Mouse (Mus musculus) spleen, postnatal 10 days (tissue): ENCODE results near the gene Maats1.

Experiments
- DNase-seq, 2 experiments: peaks; one replicate each; pipeline ENCODE4 v3.0.0; 2021 to 2022; ENCODE audit warnings: low spot score in 2 of 2

Maats1 gene

DNA sequence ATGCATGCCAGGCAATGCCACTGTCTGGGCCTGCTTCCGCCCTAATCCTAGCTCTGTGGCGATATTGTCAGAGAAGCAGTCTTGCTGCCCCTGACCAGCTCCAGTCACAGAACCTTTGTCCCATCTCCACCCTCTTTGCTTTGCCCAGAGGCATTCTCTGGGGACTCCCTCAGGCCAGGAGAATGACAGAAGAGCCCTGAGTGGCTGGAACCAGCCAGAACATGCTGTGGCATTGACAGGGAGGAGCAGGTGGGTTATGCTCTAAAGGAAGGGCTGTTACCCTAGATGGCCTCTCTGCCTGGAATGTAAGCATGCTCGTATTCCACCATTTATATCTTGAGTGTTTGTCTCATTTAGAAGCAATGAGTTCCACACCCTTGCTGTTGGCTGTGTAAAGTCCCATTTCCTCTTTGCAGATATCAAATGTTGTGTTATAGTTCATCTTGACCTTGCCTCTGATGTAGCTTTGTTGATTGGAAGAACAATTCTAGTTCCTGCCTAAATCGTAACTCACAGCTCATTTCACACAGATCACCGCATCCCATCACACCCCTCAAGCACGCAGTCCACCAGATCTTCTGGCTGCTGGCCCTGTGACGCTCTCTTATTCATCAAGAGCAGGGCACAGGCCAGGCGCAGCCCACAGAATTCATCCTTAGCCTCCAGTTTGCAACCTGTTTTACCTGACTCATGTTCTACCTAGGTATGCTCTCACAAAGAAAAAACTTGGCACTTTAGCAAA lies 28.9 kb upstream of the Maats1 start:
- DNase-seq: no peak

DNA sequence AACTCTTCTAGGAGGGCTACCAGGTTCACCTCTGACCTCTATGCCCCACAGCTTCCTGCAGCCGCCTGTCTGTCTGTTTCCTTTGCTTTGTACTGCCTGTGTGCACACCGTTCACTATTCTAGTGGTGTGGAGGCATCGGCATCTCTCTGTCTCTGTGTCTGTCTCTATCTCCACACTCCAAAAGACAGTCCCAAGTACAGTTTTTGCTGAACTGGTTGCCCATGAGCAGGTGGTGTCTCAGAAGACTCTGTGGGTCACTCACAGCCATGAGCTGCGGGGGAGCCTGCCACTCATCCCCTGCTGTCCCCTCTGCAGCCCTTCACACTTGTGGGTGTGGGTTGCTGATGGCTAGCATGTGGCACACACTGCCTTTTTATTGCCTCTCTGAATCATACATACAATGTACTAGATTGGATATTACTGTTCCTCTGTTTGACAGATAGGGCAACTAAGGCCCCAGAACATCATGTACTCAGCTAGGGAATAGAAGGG lies 28.1 kb upstream of the Maats1 start:
- no peak for DNase-seq

DNA sequence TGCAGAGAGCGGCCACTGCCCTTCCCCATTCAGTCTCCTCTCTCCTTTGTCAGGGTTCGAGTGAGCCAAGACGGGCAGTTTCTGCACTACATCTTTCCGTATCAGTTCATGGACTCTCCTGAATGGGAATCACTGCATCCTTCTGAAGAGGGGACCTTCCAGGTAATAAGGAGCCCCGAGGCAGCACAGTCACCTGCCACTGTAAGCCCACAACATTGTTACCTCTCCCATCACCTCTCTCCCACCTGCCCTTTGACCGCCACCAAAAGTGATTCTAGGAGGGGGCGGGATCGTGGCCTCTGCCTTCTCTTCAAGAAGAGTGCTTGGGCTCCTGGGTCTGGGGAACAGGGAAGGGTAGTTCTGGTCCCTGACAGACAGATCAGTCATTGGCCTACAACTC lies 27.5 kb upstream of the Maats1 start:
- DNase-seq: no peak

DNA sequence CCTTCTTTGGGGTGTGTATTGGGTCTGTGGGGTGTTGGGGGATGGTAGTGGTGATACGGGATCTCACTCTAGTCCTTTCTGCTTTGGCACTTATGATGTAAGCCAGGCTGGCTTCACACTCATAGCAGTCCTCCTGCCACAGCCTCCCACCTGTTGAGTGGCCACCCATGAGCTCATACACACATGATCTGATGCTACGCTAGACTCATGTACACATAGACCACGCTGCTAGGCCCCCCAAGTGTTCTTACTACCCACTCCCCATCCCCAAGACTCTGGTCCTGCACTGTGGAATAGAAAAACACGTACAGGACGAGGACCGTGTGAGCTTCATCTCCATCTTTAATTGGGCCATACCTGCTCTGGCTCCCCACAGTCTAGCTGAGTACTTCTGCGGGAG lies 27.1 kb upstream of the Maats1 start:
- no peak for DNase-seq

DNA sequence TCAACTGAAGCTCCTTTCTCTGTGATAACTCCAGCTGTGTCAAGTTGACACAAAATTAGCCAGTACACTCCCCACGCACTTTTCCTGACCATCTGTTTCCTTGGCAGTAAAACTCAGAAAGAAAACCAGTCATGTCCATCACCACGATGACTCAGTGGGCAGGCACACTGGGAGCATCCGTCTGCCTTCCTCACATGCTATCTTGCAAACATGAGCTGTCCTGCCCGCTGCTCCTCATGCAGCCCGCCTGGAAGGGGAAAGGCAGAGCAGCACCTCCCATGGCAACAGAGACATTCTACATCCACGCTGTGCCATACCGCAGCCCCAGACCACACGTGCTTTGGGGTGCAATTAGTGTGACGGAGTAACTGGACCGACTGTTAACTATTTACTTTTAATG lies 26.4 kb upstream of the Maats1 start:
- DNase-seq: no peak

DNA sequence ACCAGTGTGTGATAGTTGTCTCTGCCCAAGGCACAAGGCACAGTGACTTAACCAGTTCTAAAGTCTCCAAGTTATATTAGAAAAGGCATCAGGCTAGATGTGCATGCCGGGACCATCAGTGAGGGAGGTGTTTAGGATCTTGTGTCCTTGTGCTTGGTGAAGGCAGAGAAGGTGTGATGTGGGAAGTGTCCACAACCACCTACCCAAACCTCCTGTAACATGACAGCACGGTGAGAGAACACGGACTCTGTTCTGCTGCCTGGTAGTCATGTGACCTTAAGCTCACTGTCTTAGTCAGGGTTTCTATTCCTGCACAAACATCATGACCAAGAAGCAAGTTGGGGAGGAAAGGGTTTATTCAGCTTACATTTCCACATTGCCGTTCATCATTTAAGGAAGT lies 24.3 kb upstream of the Maats1 start:
- DNase-seq: no peak

DNA sequence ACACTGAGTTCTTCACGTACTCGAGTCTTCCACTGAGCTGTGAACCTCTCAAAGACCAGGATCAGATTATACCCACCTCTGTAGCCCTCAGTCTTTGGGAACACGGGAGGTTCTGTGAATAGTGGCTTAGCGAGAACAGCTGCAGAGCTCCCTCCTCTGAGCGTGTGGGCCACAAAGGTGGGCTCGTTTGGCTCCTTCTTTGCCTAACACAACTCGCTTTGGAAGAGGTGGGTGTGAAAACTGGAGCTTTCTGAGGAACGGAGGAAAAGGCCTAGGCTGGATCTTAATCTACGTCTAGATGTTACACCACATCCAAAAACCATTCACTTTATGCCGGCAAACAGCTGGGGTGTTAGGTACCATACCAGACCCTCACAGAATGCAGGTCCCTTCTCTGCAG lies 23.4 kb upstream of the Maats1 start:
- DNase-seq: no peak

DNA sequence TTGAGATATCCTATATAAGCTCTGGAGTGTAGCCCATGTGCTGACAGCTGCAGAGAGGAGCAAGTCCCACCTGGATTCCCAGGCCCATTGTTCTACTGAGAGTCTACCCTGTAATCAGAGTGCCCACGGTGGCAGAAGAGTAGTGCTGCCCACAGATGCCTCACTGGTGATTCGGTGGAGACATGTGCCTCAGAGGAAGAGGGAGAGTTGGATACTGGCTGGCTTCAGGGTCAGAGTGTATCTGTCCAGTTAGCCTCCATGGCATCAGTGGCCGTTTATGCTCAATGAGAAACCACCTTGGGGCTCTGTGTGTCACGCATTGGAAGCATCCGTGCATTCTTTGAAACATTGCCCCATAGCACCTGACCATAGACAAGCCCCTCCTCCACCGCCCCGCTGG lies 21.7 kb upstream of the Maats1 start:
- no peak for DNase-seq

DNA sequence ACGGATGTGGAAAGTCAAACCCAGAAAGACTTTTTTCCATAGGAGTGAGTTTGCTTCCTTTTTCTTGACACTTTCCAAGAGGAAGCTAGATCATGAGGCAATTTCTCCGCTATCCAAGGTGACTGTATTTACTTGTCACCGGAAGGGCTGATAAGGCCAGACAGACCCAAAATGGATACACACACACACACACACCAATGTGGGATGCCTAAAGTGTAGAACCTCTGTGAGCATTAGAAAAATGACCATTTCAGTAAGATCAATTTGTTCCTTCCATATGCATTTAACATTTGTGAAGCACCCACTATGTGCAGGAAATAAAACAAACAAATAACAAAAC lies 21.3 kb upstream of the Maats1 start:
- DNase-seq: no peak

DNA sequence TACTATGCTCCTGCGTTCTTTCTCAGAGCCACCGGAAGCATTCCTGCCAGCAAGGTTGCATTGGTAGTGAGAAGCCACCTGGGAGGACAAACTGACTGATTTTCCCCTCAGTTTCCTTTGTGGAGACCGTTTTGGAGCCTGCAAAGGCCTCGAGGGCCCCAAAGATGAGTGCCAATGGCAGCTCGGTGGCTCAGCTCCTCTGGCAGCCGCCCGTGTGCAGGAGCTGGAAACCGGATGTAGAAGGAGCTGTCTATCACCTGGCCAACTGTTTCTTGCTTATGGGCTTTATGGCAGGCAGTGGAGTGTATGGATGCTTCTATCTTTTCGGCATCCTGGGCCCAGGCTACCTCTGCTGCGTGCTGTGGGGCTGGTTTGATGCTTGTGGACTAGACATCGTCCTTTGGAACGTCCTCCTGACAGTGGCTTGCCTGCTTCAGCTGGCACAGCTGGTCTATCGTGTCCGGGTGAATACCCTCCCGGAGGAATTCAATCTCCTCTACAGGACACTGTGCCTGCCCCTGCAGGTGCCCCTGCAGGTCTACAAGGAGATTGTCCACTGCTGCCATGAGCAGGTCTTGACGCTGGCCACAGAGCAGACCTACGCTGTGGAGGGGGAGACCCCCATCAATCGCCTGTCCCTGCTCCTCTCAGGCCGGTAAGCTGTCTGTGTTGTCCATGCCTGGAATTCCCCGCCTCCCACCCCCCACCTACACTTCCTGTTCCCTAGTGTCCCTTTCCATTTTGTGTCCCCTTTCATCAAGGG lies 20.7 kb upstream of the Maats1 start:
- no peak for DNase-seq

DNA sequence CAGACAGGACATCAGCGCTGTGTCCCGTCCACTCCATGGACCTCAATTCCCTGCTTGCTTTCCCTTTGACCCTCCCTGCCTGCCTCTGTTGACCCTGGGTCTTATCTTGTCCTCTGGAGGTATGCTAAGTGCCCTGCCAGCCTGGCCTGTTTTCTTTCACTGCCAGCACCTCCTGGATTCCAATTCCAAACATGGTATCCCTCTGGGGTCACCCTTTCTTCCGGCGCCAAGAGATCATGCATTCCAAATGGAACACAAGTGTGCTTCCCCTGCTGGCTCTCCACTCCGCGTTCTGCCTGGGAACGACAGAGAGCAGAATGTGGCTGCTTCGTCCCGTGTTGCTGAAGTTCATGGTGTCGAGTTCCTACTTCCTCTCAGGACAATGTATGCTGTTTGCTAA lies 20.0 kb upstream of the Maats1 start, which contains the start of gene Popdc2:
Gene Popdc2, plus strand, starts transcription at position 277 of the 400 bp plus-strand sequence.
- no peak for DNase-seq

DNA sequence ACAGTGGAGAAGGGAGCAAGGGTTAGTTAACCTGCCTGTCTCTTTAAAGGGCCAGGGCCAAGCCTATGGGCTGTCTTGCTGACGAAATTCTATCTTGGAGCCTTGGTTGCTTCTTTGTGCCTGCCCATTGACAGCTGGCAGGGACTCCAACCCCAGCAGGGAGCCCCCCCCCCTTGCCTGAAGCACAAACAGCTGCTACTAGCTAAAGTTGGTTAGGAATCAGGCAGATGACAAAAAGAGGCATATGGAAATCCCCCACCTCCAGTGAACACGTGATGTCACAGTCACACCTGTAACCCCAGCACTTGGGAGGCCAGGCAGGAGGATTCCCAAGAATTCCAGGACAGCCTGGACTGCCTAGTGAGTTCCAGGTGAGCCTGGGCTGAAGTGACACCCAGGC lies 18.4 kb upstream of the Maats1 start:
- DNase-seq: no peak

DNA sequence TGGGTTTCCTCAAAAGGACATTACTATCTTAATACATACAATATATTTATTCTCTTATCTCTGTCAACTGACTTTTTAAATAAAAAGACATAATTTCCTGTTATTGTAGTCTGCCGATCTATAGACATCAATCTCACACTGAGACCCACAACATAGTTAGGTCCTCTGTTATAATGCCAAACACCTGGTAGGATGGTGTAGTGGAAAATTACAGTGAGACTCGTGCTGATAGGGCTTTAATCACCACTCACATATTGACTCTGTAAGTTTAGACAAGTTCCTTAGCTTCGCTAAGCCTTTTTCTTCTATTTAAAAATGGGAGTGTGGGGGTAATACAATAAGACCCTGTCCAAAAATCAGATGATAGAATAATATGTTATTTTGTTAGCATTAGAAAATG lies 17.9 kb upstream of the Maats1 start:
- no peak for DNase-seq

DNA sequence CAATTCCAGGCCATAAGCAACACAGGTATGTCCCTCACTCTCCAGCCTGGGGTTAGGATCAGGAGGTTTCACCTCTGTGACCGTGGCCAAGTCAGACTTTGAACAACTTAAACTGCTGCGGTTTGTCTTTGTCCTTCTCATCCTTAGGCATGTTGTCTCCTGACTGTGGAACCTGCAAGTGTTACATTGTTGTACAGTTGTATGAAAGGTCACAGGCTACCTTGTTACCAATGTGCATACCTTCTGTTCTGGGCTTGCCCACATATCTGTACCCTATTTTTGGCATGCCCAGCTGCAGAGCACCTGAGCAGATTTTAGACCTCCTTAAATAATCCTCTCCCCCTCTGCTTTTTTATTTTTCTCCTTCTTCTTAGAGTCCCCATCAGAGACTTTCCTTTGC lies 17.3 kb upstream of the Maats1 start:
- no peak for DNase-seq

DNA sequence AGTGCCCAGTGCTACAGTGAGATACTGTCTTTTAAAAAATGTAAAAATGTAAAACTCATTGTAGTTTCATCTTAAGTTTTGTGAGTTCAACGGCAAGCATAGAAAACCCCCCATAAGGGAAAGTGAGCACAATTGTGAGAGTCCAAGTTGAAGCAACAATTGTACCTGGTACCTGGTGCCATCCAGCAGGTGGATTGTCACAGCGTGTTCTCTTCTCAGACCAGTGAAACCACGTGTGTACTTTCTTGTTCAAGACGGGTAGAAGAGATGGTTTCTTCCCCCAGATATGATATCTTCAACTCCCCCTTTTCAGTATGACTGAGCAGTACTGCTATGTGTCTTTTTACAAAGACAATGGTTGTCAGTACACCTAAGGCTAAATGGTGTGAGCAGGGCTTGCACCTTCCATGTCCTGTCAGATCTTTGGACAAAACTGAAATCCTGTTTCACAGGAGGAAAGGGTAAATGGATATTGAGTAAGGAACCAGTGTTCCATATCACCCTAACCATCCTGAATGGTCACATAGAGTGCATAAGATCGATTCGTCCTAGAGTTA lies 16.4 kb upstream of the Maats1 start:
- DNase-seq: no peak

DNA sequence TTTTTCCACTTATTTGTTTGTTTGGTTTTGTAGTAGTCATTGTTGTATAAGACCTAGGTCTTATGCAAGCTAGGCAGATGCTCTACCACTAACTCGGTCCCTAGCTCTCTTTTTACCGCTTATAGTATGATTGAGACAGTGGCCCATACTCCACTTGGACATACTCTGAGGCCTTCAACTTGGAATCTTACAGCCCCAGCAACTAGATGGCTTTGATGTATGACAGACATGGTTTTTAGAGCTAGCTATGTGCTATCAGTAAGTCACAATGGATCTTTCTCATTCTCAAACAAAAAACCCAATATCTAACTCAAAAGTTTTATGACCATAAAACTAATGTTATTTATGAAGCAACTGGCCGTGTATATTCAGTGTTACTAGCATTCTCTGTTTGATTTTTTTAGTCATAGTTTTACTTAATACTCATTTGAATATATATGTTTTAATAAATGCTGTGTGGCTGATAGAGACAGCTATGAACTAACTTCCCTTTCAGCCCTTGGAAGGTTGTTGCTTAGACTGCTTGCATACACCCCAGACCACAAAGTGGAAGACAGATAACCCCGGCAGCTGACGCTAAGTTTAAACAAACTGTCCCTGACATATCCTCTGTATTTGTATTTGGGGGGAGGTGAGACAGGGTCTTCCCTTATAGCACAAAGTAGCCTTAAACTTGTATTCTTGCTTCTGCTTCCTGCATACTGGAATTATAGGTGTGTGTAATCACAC lies 12.4 kb upstream of the Maats1 start:
- no peak for DNase-seq

DNA sequence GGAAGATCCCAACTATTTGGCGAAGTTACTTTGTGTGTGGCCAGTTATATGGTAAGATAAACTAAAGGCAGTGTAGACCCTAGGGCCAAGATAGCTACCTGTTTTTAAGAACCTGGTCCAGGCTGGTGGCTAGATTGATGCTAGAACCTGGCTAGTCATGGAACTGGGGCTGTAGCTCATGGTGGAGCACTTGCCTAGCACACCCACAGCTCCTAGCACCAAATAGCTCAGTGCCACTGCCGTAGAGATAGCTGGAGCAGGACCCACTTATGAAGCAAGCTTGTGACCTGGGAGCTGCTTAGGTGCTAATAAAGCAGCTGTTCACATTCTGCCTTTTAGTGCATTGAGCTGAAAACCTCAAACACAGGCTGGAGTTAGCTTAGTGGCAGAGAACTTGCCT lies 11.7 kb upstream of the Maats1 start:
- DNase-seq: no peak

DNA sequence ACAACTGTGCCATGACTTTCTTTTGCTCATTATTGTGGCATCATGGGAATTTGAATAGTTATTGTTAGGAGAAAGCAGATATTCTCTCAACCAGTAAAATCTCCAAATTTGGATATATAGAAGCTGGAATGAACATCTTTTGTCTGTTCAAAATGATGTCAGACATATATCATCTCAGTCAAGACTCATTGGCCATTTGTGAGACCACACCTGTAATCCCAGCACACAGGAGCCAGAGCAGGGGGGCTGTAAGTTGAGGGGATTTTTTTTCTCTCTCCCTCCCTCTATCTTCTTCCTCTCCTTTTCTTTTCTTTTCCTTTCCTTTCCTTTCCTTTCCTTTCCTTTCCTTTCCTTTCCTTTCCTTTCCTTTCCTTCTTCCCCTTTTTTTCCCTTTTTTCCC lies 10.9 kb upstream of the Maats1 start:
- DNase-seq: no peak

DNA sequence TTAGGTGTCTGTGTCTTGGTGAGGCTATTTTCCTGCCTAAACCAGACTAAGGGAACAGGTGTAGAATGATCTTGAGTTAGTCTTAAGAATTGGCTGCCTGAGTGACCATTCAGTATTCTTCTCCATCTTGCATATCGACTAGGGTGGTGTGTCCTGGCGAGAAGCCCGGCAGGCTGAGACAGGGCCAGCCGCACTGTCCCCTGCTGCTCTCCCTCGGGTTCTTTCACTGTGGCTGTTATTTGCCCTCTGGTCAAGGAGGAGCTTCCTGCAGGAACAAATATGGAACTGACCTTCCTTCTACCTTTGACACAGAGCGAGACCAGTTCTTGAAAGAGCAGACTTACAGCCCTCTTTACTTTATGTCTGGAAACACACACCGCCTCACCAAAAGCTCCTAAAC lies 10.1 kb upstream of the Maats1 start:
- DNase-seq: no peak

DNA sequence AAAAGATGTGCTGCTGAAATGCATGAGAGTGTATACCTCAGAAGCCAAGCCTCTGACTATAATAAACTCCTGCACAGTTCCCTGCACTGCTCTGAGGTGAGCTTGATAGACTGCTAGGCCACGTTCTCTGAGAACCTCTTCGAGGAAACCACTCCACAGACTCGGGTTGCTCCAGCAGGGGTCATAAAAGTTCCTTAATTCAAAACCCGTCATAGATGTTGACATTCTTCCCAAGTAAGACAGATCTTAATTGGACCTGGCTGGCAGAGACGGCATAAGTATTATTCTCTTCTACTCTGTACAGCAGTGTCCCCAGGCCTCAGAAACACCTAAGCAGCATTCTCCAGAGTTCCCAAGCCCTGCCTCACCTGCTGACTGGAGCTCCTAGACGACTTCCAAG lies 9.0 kb upstream of the Maats1 start:
- no peak for DNase-seq

DNA sequence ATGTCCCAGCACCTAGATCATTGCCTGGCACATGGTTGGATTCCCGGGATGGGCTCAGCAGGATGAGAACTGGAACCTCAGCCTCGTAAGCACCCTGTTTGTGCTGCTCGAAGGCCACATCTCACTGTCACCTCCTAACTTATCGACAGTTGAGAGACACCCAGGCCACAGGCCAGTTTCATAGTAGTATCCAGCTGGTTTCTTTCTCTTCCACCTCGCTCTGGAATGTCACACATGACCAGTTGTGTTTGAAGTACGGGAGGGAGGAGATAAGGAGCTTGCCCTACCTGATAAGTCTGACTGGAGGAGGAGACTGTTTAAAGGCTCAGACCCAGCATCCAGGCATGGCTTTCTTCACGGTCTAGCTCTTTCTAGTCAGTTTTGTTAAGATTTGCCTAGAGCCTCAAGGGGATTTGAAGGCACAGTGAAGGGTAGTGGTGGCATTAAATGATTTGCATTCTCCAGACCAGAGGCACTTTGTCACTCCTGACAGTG lies 8.5 kb upstream of the Maats1 start:
- no peak for DNase-seq

DNA sequence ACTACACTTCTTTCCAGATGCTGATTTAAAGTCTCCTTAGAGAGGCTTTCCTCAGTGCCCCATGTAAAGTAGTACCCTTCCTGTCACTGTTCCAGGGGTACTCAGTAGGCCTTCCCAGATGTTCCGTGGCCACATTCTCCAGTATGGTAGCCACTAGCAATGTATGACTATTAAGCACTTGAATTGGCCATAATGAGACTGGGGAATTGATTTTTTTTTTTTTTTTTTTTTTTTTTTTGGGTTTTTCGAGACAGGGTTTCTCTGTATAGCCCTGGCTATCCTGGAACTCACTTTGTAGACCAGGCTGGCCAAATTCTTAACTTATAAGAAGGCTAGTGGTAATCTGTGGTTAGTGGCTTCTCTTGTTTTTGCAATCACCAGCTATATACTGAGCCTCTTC lies 7.9 kb upstream of the Maats1 start:
- no peak for DNase-seq
